Mouse (Mus musculus): ENCODE data around the gene AC140267.1. TPM values are rescaled to one million over a fixed set of nuclear protein-coding genes. Genes with fewer than 3 reads are reported as not detected.

AC140267.1 gene
- total RNA-seq (2023) = 10.6 to 25.5 TPM (median 18.2 TPM) in 4 replicates

DNA sequence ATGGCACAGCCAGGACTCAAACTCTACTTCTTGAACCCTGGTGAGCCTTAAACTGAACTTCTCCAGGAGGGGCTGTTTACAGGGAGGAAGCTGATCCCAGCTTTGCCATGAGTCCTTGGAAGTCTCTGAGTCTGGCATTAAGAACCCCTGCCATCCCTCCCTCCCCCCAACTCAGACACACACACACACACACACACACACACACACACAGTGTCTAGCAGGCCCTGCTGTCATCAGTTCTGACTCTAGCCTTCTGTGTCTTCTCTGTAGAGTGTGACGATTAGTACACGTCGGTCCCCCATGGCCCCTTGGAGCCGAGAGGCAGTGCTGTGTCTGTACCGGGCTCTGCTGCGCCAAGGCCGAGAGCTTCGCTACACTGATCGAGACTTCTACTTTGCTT, at the start of gene AC140267.1:
Gene AC140267.1, plus strand, starts transcription at position 301 of the 400 bp plus-strand sequence.

GRCm38 (mm10) chr15:80233733-80234509, 1.7 kb upstream of the AC140267.1 start, which contains the start of gene Mief1:
Mief1 (plus strand) TSS chr15:80234018.

DNA sequence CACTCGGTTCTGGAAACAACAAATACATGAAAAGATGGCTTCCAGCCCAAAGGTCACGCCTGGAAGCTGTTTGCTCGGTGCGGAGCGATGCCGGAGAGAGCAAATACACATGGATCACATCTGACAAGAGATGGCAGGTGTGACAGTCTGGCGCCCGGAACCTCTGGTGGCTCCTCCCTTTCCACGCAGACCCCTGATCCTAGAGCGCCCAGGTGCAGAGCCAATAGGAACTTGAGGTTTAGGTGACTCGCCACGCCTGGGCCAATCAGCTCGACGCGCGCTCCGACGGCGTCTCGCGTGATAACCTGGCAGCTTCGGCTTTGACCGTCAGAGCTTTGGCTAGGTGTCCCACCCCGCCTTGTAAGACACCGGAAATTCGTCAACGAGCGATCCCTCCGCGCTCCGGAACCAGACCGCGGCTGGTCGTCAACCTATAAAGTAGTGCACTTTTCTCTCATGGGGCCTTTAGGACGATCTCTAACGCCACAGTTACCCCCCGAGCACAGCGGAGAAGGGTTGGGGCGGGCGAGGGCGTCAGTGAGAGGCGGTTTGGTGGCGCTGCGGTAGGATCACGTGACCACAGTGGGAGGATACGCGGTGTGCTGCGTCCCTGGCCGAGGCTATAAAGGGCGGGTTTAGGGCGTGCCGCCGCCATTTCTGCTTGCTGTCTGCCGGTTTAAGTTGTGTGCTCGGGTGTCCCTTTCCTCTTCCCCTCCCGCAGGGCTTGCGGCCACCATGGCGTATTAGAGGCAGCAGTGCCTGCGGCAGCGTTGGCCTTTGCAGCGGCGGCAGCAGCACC, 19.4 kb downstream of the AC140267.1 start, which contains the start of gene Atf4:
Gene Atf4, plus strand, starts transcription at position 338 of the 799 bp plus-strand sequence.

GRCm38 (mm10) chr15:80263610-80264575, 28.3 kb downstream of the AC140267.1 start, which contains the start of gene Rps19bp1:
Rps19bp1 (minus strand) TSS chr15:80264315.

Other genes starting within 250 kb of the AC140267.1 start
- gene Pdgfb, start 220.9 kb upstream of the AC140267.1 start, total RNA-seq (2023) = 0.32 to 0.72 TPM (median 0.45 TPM) in 4 replicates
- not detected in 4 replicates for gene Syngr1, start 144.5 kb upstream of the AC140267.1 start, total RNA-seq (2023)
- gene Rpl3, start 144.0 kb upstream of the AC140267.1 start, total RNA-seq (2023) = 1,049 to 1,131 TPM (median 1,090 TPM) in 4 replicates
- 15.9 to 24.3 TPM (median 18.2 TPM) in 4 replicates for gene Tab1, start 102.7 kb upstream of the AC140267.1 start, total RNA-seq (2023)
- not detected in 4 replicates for gene Mgat3, start 62.1 kb upstream of the AC140267.1 start, total RNA-seq (2023)
- gene Mief1, start 1.8 kb upstream of the AC140267.1 start, total RNA-seq (2023) = 37.2 to 46.9 TPM (median 42.8 TPM) in 4 replicates
- gene Atf4, start 19.3 kb downstream of the AC140267.1 start, total RNA-seq (2023) = 551 to 578 TPM (median 565 TPM) in 4 replicates
- gene Rps19bp1, start 28.5 kb downstream of the AC140267.1 start, total RNA-seq (2023) = 19.7 to 30.1 TPM (median 27.5 TPM) in 4 replicates
- gene Cacna1i, start 51.4 kb downstream of the AC140267.1 start, total RNA-seq (2023) = 53.9 to 56.3 TPM (median 54.5 TPM) in 4 replicates